Mouse (Mus musculus) thymus, postnatal 36 days (tissue): ENCODE results near the gene Ints11.

Source experiments
- DNase-seq, 2 experiments: peaks; one replicate each; pipeline ENCODE4 v3.0.0; 2022; ENCODE audit warnings: mixed read lengths in 2 of 2

Ints11 gene

GRCm38 (mm10) chr4:155848434-155849095 is 20.8 kb upstream of the Ints11 start:
- no peak for DNase-seq

DNA sequence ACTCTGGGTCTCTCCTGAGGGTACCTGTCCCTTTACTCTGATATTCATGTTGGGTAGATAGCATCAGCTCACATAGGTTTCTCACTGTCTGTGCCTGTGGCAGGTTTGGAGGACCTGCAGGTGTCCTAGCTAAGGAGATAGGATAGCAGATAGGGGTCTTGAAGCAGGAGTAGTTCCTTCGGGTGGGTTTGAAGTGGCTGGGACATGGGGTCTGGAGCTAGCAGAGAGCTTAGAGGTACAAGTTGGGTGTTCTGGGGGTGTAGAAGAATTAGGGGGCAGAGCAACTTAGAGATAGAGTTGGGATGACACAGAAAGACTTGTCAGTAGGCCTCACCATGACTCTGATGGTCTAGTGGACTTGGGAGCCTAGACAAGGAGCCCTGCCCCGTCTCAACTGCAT is 20.0 kb upstream of the Ints11 start:
- no peak for DNase-seq

- DNase-seq = no peak
These were observed 19.4 kb upstream of the Ints11 start for GRCm38 (mm10) chr4:155849792-155850451.

- no peak for DNase-seq
These were observed 18.0 kb upstream of the Ints11 start for GRCm38 (mm10) chr4:155851368-155851767.

GRCm38 (mm10) chr4:155851951-155852411 is 17.4 kb upstream of the Ints11 start:
- DNase-seq = no peak

DNA sequence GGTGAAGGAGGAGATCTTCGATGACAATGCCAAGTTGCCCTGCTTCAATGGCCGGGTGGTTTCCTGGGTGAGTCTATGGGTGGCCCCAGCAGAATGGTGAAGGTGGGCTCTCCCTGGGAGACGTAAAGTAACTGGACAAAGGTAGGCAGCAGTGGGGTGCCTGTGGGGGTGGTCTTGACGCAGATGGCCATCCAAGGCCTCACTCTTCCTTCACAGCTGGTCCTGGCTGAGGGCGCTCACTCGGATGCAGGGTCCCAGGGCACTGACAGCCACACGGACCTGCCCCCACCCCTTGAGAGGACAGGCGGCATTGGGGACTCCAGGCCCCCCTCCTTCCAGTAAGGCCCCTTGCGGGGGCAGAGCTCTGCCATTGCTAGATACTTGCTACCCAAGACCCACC is 15.9 kb upstream of the Ints11 start:
- no peak for DNase-seq

DNA sequence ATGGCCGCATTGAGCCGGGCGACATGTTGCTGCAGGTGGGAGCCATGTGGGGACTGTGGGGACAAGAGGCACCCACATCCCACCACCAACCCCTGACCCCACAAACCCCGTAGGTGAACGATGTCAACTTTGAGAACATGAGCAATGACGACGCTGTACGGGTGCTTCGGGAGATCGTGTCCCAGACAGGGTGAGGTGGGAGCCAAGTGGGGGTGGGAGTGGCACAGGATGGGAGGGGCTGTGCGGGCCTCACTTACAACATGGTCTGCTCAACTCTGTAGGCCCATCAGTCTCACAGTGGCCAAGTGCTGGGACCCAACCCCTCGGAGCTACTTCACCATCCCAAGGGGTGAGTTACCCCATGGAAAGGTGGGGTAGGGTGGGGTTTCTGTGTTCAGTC is 14.4 kb upstream of the Ints11 start:
- no peak for DNase-seq

DNA sequence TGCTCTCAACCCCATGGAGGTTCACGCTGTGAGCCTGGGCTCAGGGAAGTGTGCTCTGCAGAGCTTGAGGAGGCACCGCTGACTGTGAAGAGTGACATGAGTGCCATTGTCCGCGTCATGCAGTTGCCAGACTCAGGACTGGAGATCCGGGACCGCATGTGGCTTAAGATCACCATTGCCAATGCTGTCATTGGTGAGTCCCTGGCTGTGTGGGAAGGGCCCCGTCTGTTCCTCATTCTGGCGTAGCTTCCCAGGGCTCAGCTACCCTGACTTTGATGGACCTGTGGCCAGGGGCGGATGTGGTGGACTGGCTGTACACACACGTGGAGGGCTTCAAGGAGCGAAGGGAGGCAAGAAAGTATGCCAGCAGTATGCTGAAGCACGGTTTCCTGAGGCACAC is 13.3 kb upstream of the Ints11 start:
- no peak for DNase-seq

DNA sequence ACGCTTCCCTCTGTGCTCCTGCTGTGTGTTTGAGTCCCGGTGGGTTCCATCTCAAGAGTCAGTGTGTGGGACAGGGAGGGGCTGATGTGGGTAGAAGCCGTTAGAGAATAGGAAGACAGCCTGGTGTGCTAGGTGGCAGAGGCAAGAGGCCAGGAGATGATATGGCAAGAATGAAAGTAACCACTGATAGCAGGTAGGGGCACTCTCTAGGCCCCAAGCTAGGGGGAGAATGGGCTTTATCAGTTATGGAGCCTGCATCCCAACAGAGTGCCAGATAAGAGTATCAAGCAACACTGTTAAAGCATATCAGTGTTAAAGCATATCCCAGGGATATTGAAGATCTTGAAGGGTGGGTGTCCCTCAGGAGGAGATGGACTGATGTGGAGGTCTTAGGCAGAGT is 12.5 kb upstream of the Ints11 start:
- DNase-seq = peak in 1 of 2 experiments; percentile 2

- peak; percentile 39 to 40 for DNase-seq
These were observed 10.0 kb upstream of the Ints11 start for GRCm38 (mm10) chr4:155859318-155859717.

DNA sequence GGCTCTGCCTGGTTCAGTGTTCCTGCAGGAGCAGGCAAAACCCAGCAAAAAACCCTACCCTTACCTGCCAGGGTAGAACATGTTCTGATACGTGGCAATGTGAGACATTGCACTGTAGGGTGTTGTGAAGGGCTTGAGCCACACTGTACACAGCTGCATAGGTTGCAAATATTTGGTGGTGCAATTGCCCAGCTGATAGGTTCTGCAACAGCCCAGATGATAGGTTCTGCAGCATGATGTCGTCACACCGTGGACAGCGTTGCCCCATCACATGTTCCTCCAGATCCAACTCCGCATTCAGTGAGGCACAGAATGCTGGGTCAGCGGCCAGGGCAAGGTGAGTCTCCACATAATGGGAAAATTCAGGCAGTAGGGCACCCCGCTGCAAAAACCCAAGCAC is 7.6 kb upstream of the Ints11 start:
- no peak for DNase-seq

GRCm38 (mm10) chr4:155863001-155863400 is 6.3 kb upstream of the Ints11 start, which contains the start of gene Tas1r3:
Gene Tas1r3, minus strand, starts transcription at chr4:155863362.
- DNase-seq = no peak

GRCm38 (mm10) chr4:155868614-155869298 is 590 bp upstream of the Ints11 start:
- DNase-seq = peak in 1 of 2 experiments; percentile 34

DNA sequence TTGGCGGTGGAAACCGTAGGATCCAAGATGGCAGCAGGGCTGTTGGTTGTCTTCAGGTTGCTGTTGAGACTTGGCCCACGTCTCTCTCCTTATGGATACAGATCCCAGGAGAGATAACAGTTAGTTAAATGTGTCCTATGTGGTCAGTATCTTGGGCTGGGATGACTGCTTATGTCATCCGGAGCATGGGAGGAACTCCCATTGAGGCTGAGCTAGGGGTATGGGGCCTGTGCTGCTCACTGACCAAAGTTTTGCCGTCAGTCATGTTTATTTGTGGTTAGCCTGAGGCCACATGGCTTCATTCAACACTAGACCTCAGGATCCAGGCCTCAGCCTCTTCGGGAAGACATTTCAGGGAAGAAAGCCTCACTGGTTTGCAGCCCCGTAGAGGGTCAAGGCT is 2.1 kb downstream of the Ints11 start:
- no peak for DNase-seq

DNA sequence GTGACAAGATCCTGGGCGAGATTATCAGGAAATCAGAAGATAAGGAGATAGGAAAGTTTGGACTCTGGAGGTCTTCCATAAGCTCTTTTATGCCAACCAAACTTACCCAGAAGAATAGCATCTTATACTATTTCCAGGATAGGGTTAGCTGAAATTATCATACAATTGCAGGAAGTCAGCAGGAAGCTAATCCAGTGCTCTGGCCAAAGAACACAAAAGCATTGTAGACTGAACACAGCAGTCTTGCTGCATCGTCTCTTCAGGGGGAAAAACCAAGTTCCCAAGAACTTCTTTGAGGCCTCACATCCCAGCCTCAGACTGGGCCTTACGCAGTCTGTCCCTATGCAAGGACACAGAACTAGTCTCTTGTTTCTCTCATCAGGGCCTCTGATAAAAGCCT is 14.2 kb downstream of the Ints11 start:
- DNase-seq = no peak

DNA sequence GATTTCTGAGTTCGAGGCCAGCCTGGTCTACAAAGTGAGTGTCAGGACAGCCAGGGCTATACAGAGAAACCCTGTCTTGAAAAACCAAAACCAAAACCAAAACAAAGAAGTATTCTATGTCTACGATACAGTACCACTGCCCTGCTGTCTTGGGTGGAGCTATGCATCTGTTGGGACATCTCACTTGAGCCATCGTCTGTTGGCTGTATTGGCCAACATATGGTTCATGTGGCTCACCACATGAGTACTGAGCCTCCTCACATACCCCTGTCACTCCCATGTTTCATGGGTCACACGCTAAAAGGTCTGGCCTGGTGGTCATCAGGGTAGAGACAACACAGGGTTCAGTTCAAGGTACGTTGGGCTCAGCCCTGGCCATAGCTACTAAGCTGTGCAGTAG is 17.0 kb downstream of the Ints11 start:
- no peak for DNase-seq

DNA sequence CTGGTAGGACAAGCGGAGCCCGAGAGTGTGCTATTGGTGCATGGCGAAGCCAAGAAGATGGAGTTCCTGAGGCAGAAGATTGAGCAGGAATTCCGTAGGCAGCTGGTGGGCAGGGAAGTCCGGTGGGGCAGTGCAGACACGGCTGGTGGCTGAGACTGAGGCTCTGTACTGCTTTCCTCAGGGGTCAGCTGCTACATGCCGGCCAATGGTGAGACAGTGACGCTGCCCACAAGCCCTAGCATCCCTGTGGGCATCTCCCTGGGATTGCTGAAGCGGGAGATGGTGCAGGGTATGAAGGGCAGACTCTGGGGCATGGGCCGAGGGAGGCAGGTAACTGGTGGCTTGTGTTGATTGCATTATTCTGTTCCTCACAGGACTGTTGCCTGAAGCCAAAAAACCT is 18.3 kb downstream of the Ints11 start:
- no peak for DNase-seq

DNA sequence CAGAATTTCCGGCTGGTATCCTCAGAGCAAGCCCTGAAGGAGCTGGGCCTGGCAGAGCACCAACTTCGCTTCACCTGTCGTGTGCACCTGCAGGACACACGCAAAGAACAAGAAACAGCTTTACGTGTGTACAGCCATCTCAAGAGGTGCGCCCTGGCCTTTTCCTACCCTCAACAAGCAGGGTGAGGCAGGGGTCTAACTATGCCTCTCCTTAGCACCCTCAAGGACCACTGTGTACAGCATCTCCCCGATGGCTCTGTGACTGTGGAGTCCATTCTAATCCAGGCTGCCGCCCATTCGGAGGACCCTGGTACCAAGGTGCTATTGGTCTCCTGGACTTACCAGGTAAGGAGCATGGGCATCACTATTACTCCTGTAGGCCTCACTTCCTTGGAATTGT is 18.8 kb downstream of the Ints11 start:
- DNase-seq = no peak

DNA sequence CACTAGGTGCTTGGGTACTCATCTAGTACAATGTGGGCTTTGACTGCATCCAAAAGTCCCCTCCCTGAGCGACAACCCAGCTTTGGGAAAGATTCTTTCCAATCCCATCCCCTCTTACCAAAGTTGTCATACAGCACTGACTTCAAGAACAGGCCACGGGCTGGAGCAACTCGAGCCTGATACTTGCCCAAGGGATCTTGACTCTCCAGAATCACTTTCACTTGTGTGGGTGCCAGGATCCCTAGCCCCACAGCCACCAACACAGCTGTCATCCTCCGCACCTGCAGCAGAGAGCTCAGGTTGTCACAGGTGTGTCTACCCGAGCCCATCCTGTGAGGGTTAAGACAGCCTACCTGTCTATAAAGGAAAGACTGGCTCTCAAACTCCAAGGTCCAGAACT is 20.0 kb downstream of the Ints11 start:
- DNase-seq = peak in 1 of 2 experiments; percentile 1

DNA sequence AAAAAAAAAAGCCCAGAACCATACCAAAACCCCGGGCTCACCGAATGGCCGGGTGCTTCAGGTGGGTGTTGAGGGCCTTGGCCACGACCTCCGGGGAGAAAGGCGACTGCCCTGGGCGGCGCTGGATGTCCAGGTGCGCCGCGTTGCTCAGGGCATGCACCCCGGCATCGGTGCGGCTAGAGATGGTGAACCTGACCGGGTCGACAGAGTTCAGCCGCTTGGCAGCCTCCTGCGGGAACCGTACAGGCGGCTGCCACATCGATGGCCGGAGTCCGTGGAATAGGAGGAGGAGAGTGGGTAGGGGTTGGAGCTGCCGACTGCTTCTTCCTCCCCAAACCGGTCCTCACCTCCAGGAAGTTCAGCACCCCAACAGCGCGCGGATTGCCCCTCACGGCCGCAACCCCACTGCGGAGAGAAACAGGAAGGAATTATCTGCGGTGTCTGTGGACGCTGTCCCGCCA is 21.7 kb downstream of the Ints11 start:
- DNase-seq = no peak

DNA sequence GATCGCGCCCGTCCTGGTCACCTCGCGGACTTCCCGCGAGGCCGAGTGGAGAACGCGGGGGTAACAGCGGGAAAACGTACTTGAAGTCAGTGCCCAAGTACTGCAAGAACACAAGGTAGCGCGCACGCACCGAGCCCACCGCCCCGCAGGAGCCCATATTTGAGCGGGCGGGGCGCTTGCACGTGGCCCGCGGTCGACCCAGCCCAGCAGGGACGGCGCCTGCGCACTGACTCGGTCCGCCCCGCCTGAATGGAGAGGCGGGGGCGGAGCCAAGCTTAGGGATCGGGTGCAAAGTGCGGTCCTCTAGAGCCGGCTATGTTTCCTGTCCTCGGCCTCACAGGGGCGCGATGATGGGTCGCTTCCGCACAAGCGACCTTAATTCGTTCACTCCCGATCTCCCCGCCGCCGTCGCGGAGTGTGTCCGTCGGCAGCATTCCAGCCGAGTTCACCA is 22.2 kb downstream of the Ints11 start, which contains the start of the genes Pusl1 and Acap3:
Pusl1 (minus strand) TSS at position 231 of the 451 bp plus-strand sequence.
Acap3 (plus strand) TSS at position 272 of the 451 bp plus-strand sequence.
- peak; percentile 97 to 98 for DNase-seq

- DNase-seq = peak; percentile 85 to 87
These were observed 22.7 kb downstream of the Ints11 start for GRCm38 (mm10) chr4:155892017-155892416.

GRCm38 (mm10) chr4:155892438-155893211 is 23.3 kb downstream of the Ints11 start:
- peak; percentile 38 to 62 for DNase-seq
